Mouse (Mus musculus): ENCODE results near the gene Ube2m.

Ube2m gene

GRCm38 (mm10) chr7:13033451-13034147, 4.5 kb downstream of the Ube2m start:
- no peak for DNase-seq

- no peak for DNase-seq
Observed at GRCm38 (mm10) chr7:13032541-13032940, 5.5 kb downstream of the Ube2m start.

DNA sequence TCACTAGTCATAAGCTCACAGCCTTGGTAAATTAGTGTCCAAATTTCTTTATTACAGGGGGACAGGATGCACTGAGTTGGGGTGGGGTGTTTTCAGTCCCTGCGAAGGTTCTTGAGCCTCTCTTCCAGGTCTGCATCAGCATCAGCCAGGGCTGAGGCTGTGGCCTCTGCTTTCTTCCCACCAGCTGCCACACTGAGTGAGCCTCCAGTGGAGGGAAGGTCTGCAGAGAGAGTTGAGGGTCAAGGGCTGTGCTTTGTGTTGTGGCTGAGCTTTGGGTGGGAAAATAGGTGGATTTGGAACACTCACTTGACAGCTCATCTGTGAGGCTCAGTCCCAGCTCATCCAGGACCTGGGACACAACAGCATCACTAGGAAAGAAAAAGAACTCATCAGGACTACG, 6.1 kb downstream of the Ube2m start:
- DNase-seq = no peak

GRCm38 (mm10) chr7:13031069-13031468, 7.0 kb downstream of the Ube2m start:
- peak; percentile 51 for DNase-seq

DNA sequence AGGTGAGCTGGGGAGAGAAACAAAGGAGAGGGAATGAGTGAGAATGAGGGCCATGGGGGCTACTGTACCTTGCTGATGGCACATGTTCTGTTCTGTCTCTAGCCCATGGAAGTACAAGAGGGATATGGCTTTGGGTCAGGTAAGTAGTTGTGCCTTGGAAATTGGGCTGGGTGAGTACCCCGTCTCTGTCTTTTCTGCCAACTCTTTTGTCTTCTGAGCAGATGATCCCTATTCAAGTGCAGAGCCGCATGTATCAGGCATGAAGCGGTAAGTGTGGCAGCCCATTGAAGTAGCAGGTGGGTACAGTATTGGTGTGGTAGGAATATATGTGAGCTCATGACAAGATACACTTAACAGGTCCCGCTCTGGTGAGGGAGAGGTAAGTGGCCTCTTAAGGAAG, 9.1 kb downstream of the Ube2m start:
- no peak for DNase-seq

DNA sequence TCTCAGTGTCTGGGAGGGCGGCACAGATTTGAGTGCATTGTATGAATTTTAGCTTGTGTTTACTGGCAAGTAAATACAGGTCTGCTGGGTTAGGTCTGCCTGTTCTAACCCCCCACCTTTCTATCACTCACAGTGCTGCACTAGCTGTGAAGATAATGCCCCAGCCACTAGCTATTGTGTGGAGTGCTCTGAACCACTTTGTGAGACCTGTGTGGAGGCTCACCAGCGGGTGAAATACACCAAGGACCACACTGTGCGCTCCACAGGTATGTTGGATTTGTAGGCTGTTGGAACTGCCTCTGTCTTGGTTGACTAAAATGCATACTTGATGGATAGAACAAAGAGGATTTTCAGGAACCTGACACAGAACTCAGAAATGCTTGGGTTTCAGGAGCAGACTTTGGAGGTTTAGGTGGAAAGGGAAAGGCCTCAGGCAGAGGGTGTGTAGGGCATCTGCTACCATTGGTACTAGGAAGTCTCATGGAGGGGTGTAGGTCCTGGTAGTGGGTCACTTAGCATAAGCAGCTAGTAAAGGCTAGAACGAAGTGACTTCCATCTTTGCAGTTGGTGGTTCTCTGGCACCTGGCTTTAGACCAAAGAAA, 12.5 kb downstream of the Ube2m start:
- no peak for DNase-seq

- DNase-seq = peak; percentile 83
Observed at GRCm38 (mm10) chr7:13024805-13025204, 13.3 kb downstream of the Ube2m start.

GRCm38 (mm10) chr7:13023928-13024731, 13.9 kb downstream of the Ube2m start:
- peak; percentile 93 for DNase-seq

- peak; percentile 86 for DNase-seq
Observed at GRCm38 (mm10) chr7:13022773-13023535, 15.1 kb downstream of the Ube2m start.

DNA sequence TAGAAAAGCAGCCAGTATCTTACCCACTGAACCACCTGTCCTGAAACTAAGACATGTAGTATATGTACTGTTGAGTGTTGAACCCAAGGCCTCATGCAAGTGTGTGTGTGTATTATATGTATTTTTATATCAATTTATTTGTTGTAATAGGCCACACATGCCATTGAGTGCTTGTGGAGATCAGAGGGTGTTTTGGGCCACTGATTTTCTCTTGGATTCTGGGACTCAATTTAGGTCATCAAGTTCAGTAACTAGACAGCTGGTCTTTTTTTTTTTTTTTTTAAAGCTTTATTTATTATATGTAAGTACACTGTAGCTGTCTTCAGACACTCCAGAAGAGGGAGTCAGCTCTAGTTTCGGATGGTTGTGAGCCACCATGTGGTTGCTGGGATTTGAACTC, 22.9 kb downstream of the Ube2m start:
- DNase-seq = no peak

GRCm38 (mm10) chr7:13014275-13014839, 23.7 kb downstream of the Ube2m start:
- DNase-seq = no peak

DNA sequence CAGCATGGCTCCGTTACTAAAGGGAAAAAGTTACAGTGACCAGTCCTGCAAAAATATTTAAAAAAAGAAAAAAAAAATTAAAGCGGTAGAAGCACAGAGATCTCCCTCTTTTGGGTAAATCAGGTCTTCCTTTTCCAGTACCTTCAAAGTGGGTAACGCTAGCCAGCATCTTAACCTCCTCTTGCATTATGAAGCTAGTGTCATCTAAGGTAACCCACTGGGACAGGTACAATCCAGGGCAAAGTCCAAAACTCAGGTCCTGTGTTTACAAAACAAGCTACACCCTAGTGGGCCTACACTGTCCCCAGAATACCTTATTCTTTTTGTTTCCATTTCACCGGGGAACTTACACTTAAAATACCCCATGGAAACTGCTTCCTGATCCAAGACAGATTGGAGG, 24.4 kb downstream of the Ube2m start:
- no peak for DNase-seq

DNA sequence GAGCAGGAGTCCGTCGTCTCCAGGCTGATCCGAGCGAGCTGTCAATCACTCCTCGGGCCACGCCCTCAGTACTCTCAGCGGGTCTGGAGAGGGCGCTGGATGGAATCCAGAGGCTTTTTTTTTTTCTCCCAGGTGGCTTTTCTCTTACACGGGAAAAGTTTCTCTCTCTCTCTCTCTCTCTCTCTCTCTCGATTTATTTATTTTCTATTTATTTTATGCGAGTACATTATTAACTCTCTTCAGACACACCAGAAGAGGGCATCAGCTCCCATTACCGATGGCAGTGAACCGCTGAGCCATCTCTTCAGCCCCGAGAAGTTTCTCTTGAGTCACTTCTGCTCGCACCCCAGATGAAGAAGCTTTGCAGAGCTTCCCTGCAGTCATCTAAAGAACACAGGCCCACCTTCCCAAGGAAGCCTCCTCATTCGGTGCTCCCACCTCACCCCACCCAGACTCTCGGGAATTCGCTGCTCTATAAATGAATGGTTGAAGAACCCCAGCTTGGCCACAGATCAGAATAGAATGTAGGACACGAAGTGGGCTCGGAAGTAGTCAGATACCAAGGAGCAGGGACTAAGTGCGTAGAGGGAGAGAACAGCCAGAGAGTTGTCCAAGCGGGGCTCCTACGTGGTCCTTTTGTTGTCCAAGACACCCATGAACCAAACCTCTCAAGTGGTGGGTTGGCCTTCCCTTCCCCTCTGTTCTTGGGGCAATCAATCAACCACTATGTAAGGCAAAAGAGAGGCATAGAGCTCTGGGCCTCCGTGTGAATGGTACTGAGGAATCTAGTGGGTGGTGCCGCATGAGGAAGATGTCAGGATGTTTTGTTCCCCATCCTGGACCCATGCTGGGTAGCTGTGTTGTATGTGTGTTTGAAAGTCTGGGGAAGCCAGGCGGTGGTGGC, 27.8 kb downstream of the Ube2m start, which contains the start of gene Zbtb45:
Zbtb45 (minus strand) TSS at position 30 of the 904 bp plus-strand sequence.
- DNase-seq = no peak

GRCm38 (mm10) chr7:13009143-13010004, 28.7 kb downstream of the Ube2m start:
- peak; percentile 96 for DNase-seq

DNA sequence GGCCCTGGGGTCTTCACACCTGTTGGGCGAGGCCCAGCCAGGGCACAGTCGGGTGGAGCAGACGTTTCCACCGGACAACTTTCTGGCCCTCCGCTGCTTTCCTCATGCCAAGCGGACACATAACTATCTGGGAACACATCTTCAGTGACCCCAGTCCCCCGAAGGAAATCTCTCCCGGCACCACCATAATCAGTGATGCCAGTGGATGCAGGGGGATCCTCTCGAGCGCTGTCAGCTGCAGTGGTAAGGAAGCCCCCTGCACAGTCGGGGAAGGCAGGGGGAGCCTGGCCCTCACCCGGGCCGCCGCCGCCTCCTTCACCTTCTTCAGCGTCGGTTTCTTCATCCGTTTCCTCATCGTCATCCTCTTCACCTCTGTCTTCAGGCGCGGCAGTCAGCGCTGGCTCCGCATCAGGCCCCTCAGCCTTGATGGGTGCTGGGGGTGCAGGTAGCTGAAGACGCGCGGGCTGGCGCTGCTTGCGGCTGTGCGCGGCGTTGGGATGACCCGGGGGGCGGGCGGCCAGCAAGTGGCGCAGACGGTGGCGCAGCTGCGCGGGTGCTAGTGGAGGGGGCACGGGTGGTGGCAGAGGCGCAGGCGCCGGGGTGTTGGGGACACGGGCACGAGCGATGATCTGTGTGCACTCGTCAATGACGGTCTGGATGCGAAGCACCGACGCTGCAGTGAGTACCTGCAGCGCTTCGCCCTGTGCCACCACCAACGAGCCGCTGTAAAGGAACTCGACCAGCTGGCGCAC, 30.6 kb downstream of the Ube2m start:
- DNase-seq = no peak

DNA sequence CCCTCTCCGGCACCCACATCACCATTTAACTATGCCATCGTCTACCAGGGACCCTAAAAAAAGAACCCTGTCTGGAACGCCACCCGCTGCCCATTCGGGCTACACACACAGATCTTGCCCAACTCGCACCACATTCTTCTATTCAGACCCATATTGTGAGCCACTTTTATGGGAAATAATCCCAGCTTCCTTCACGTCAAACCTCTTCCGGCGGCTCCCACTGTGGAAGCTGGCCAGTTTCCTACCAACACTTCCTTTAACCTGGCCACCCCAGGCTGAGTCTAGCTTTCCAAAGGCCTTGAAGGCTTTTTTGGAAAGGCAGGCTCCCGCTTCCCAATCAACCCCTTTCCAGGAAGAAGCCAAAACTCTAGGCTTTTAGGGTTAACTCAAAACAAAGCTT, 31.5 kb downstream of the Ube2m start:
- no peak for DNase-seq

- no peak for DNase-seq
Observed at GRCm38 (mm10) chr7:13006011-13006410, 32.1 kb downstream of the Ube2m start.

GRCm38 (mm10) chr7:13003380-13003779, 34.7 kb downstream of the Ube2m start:
- no peak for DNase-seq

DNA sequence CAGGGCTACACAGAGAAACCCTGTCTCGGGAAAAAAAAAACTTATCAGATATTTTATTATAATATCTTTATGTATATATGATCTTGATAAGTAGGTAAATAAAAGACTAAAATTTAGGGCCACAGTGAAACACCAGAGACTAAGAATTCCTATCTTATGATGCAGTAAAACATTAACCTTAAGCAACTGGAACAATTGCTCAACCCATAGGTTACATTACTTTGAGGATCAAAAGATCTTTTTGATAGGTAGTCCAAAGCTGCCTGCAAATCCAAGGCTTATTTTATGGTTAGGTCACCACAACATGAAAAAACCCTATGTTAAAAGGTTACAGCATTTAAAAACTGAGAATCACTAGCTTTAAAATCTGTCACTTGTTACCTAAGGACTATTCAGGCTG, 36.5 kb downstream of the Ube2m start:
- DNase-seq = no peak

DNA sequence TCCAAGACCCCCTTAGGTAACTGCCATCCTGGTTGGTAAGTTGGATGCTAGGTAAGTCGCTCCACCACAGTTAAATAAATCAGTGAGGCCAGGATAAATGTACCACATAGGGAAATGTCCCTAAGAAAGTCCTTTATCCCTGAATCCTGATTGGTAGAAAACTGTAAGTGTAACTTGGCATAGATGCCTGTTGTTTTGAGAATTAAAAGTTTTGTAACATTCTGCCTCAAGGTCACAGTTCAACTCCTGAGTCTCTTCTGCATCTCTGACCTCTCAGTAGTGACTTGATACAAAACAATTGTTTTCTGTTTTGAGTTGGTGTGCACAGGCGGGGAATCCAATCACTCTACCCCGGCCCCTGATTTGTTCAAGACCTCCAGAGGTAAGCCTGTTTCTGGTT, 39.2 kb downstream of the Ube2m start, which contains the start of gene Trim28:
Trim28 (plus strand) TSS at position 264 of the 400 bp plus-strand sequence.
- no peak for DNase-seq

Data from lung, postnatal 10 days (tissue).